Mouse (Mus musculus) heart, embryonic 16.5 days (tissue): Measurements from ENCODE around the gene Atp11c. TPM values are rescaled to one million over a fixed set of nuclear protein-coding genes. Genes with fewer than 3 reads are reported as not detected.

Experiments
- microRNA counts: library from miRNA; unstranded; fragments of <30 nt; microRNA quantifications from one replicate; lab custom pipeline; 2016
- microRNA-seq: library from miRNA; unstranded; fragments of <30 nt; microRNA quantifications from one replicate; pipeline ENCODE4, GENCODE M21; 2017
- polyA plus RNA-seq: library from polyadenylated mRNA; unstranded; fragments of >200 nt; fragmentation: Nextera tagmentation; extraction: Ambion mirVana; gene quantifications from 2 replicates; pipeline ENCODE4 v1.2.1, GENCODE M21; 2015

Gene Atp11c
- polyA plus RNA-seq, 1 experiment from 2014 or later, result 3.6 TPM

MicroRNAs encoded within 50 kb of the gene (microRNA counts, 519-probe panel; counts per million panel counts)
- 2,233 counts per million, percentile 38 among the panel's probes with 10 or more counts for microRNA mmu-miR-505 (lab: Ali Mortazavi, UCI)

Small RNAs within 50 kb of the gene (microRNA-seq; reads per million reads assigned to microRNA genes)
- 97.4 reads per million, percentile 51 among the genes with 10 or more reads in this experiment for gene Mir505

Other genes starting within 250 kb of the Atp11c start
- gene Gm7073, start 53.4 kb downstream of the Atp11c start, polyA plus RNA-seq, result not detected in 2 replicates